Mouse (Mus musculus): ENCODE data around the gene Cyld.
"Not testable (repeated sequence)": the region's sequence is repeated elsewhere in the genome, so short reads cannot be mapped to it uniquely, and the experiment has no call there.

The Cyld gene

GRCm38 (mm10) chr8:88696721-88697641, at the start of gene Cyld:
Gene Cyld (plus strand): TSS chr8:88697028.
- DNase-seq (ENCODE audit: low read depth, low spot score), result peak; percentile 99

- DNase-seq (ENCODE audit: low read depth, low spot score), result no peak
These were observed 48.5 kb upstream of the Cyld start for GRCm38 (mm10) chr8:88648322-88648721.

GRCm38 (mm10) chr8:88650016-88650708, 46.7 kb upstream of the Cyld start:
- no peak for DNase-seq (ENCODE audit: low read depth, low spot score)

- DNase-seq (ENCODE audit: low read depth, low spot score), result not testable (repeated sequence)
These were observed 45.7 kb upstream of the Cyld start for GRCm38 (mm10) chr8:88651122-88651521.

- no peak for DNase-seq (ENCODE audit: low read depth, low spot score)
These were observed 41.5 kb upstream of the Cyld start for GRCm38 (mm10) chr8:88655334-88655733.

- no peak for DNase-seq (ENCODE audit: low read depth, low spot score)
These were observed 37.0 kb upstream of the Cyld start for GRCm38 (mm10) chr8:88659873-88660272.

GRCm38 (mm10) chr8:88662401-88662821, 34.4 kb upstream of the Cyld start:
- no peak for DNase-seq (ENCODE audit: low read depth, low spot score)

GRCm38 (mm10) chr8:88664121-88664520, 32.7 kb upstream of the Cyld start:
- no peak for DNase-seq (ENCODE audit: low read depth, low spot score)

GRCm38 (mm10) chr8:88664947-88665346, 31.9 kb upstream of the Cyld start:
- DNase-seq (ENCODE audit: low read depth, low spot score), result peak; percentile 9

GRCm38 (mm10) chr8:88666435-88666834, 30.4 kb upstream of the Cyld start:
- DNase-seq (ENCODE audit: low read depth, low spot score), result no peak

- DNase-seq (ENCODE audit: low read depth, low spot score), result peak; percentile 31
These were observed 28.3 kb upstream of the Cyld start for GRCm38 (mm10) chr8:88668400-88669086.

- DNase-seq (ENCODE audit: low read depth, low spot score), result no peak
These were observed 26.0 kb upstream of the Cyld start for GRCm38 (mm10) chr8:88670782-88671181.

- no peak for DNase-seq (ENCODE audit: low read depth, low spot score)
These were observed 25.3 kb upstream of the Cyld start for GRCm38 (mm10) chr8:88671575-88671974.

- DNase-seq (ENCODE audit: low read depth, low spot score), result no peak
These were observed 23.0 kb upstream of the Cyld start for GRCm38 (mm10) chr8:88673859-88674258.

GRCm38 (mm10) chr8:88675372-88676165, 21.3 kb upstream of the Cyld start:
- no peak for DNase-seq (ENCODE audit: low read depth, low spot score)

GRCm38 (mm10) chr8:88677071-88677470, 19.8 kb upstream of the Cyld start:
- DNase-seq (ENCODE audit: low read depth, low spot score), result no peak

GRCm38 (mm10) chr8:88680566-88680965, 16.3 kb upstream of the Cyld start:
- no peak for DNase-seq (ENCODE audit: low read depth, low spot score)

GRCm38 (mm10) chr8:88681046-88681445, 15.8 kb upstream of the Cyld start:
- no peak for DNase-seq (ENCODE audit: low read depth, low spot score)

GRCm38 (mm10) chr8:88683656-88684289, 13.1 kb upstream of the Cyld start:
- no peak for DNase-seq (ENCODE audit: low read depth, low spot score)

- DNase-seq (ENCODE audit: low read depth, low spot score), result no peak
These were observed 10.5 kb upstream of the Cyld start for GRCm38 (mm10) chr8:88686226-88686905.

Measured in R1 (cell line).